Mouse (Mus musculus) fibroblast of lung, adult 2 months (primary cell): ENCODE measurements at regions not wholly inside any gene's neighbourhood (a gene's known extent, or its start where the extent isn't known, plus 50 kb on each side); places are given as distances from the start of the nearest gene placed in this dataset.

Experiments used
- DNase-seq: peaks from one replicate; pipeline ENCODE4 v3.0.0-alpha.2; 2011; ENCODE audit warnings: low read depth

- no peak for DNase-seq
These were observed 51.0 kb upstream of the A530016L24Rik start for GRCm38 (mm10) chr12:112438206-112438605.
